ENCODE assay signal across 10 mouse cellular contexts in the genomic region with DNA sequence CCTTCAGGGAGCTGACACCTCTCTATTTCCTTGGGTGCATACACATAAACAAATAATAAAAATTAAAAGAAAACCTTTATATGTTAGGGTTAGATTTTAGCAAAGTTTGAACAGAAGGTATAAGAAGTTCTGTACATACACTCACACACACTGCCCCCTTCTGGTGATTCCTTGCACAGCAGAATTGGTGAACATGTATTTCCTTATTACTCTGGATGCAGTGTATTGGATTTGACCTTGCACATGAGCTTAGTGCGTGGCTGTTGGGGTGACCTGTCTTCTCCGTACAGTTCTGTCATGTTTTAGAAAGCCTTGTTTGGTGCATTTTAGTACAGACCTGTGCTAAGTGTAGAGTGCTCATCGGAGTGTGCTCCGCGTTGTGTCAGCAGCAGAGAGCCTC. TPM values are rescaled to one million over a fixed set of nuclear protein-coding genes. Genes with fewer than 3 reads are reported as not detected.
A peak's percentile ranks its signal among the peaks of the same experiment; 100 is the strongest.
DNase-seq lines count a peak whose midpoint lies in the region; ATAC-seq and TF ChIP-seq lines count a peak whose summit lies in the region.
"Had no signal": no experiment of that assay in that cellular context is flagged by ENCODE, and none has a peak within 500 bp of the region (broad histone marks: within the 10 kb centered on the region; RNA-seq: fewer than 3 reads in every experiment).

No protein-coding gene starts in this region.

- no peaks in the 10 kb centered on the region for H3K27me3 ChIP-seq in kidney, embryonic 15.5 days
- no peaks in the 10 kb centered on the region for H3K27me3 ChIP-seq in ES-Bruce4 (ENCODE audit: control insufficient read depth, insufficient read depth, low read length, poor library complexity, severe bottlenecking)
- H3K27me3 ChIP-seq in forebrain, embryonic 15.5 days, result no peaks in the 10 kb centered on the region
- no peaks in the 10 kb centered on the region for H3K27me3 ChIP-seq in intestine, postnatal 0 days (replicated peaks; ENCODE audit: control insufficient read depth, insufficient read depth, low read length)
- H3K27me3 ChIP-seq: embryonic facial prominence, embryonic 12.5 days; liver, embryonic 15.5 days had no signal

- 0 out of 2 replicates have a peak, but pooled peaks cover 3% of the 10 kb centered on the region for H3K4me1 ChIP-seq in kidney, embryonic 15.5 days
- H3K4me1 ChIP-seq in ES-Bruce4 (ENCODE audit: control insufficient read depth, insufficient read depth, low read length), result no peaks in the 10 kb centered on the region
- peaks cover 22% of the 10 kb centered on the region for H3K4me1 ChIP-seq in forebrain, embryonic 15.5 days
- H3K4me1 ChIP-seq in intestine, postnatal 0 days (replicated peaks; ENCODE audit: control insufficient read depth, insufficient read depth, low read length), result no peaks in the 10 kb centered on the region; the same call in 1 of the 2 replicates
- H3K4me1 ChIP-seq: liver, embryonic 15.5 days had no signal

- 0 out of 2 replicates have a peak, but pooled peaks cover 8% of the 10 kb centered on the region for H3K36me3 ChIP-seq in kidney, embryonic 15.5 days
- H3K36me3 ChIP-seq in ES-Bruce4 (ENCODE audit: control insufficient read depth, insufficient read depth, low read length, poor library complexity, severe bottlenecking), result no peaks in the 10 kb centered on the region
- no peaks in the 10 kb centered on the region for H3K36me3 ChIP-seq in forebrain, embryonic 15.5 days
- peaks cover 5% of the 10 kb centered on the region; the same call in 1 of the 2 replicates for H3K36me3 ChIP-seq in intestine, postnatal 0 days (ENCODE audit: control insufficient read depth, insufficient read depth)
- H3K36me3 ChIP-seq: embryonic facial prominence, embryonic 12.5 days; liver, embryonic 15.5 days had no signal

- TF ChIP-seq CTCF in ES-Bruce4 (IDR thresholded peaks at IDR 0.05; ENCODE audit: low read depth, low read length), result peak; percentile 7
- TF ChIP-seq CTCF in intestine, postnatal 0 days (IDR thresholded peaks at IDR 0.05; ENCODE audit: low read depth), result peak; percentile 86

- H3K27ac ChIP-seq in kidney, embryonic 15.5 days, result no peak overlapping the region
- H3K27ac ChIP-seq in ES-Bruce4 (ENCODE audit: insufficient read depth, low read length), result no peak overlapping the region
- H3K27ac ChIP-seq in forebrain, embryonic 15.5 days (replicated peaks), result no peak overlapping the region
- no peak overlapping the region for H3K27ac ChIP-seq in intestine, postnatal 0 days (ENCODE audit: low read depth, low read length)
- H3K27ac ChIP-seq: embryonic facial prominence, embryonic 12.5 days; liver, embryonic 15.5 days had no signal

- H3K9me3 ChIP-seq in kidney, embryonic 15.5 days (replicated peaks), result no peaks in the 10 kb centered on the region
- H3K9me3 ChIP-seq in ES-Bruce4 (replicated peaks; ENCODE audit: control insufficient read depth, insufficient read depth, low read length, poor library complexity, severe bottlenecking), result no peaks in the 10 kb centered on the region
- H3K9me3 ChIP-seq in forebrain, embryonic 15.5 days, result no peaks in the 10 kb centered on the region
- H3K9me3 ChIP-seq in intestine, postnatal 0 days (ENCODE audit: control insufficient read depth), result no peaks in the 10 kb centered on the region
- H3K9me3 ChIP-seq: embryonic facial prominence, embryonic 12.5 days; liver, embryonic 15.5 days had no signal

- H3K4me3 ChIP-seq in kidney, embryonic 15.5 days (replicated peaks), result no peak overlapping the region
- no peak overlapping the region for H3K4me3 ChIP-seq in ES-Bruce4 (ENCODE audit: low read depth, low read length)
- no peak overlapping the region for H3K4me3 ChIP-seq in forebrain, embryonic 15.5 days
- no peak overlapping the region for H3K4me3 ChIP-seq in intestine, postnatal 0 days (ENCODE audit: low read depth, low read length)
- H3K4me3 ChIP-seq: embryonic facial prominence, embryonic 12.5 days; liver, embryonic 15.5 days had no signal

- H3K4me2 ChIP-seq in kidney, embryonic 15.5 days, result no peak overlapping the region
- no peak overlapping the region for H3K4me2 ChIP-seq in forebrain, embryonic 15.5 days (replicated peaks)
- no peak overlapping the region for H3K4me2 ChIP-seq in intestine, postnatal 0 days (replicated peaks; ENCODE audit: low read depth)
- H3K4me2 ChIP-seq: embryonic facial prominence, embryonic 12.5 days; liver, embryonic 15.5 days had no signal

- TF ChIP-seq POLR2A in ES-Bruce4 (IDR thresholded peaks at IDR 0.05; ENCODE audit: insufficient read depth, low read length), result no peak

- ATAC-seq in kidney, embryonic 15.5 days (replicated peaks; ENCODE audit: low FRiP score), result no peak
- ATAC-seq in forebrain, embryonic 15.5 days (replicated peaks), result 0 out of 2 replicates have a peak, but pooled peaks have one; percentile 36
- peak; percentile 69 for ATAC-seq in intestine, postnatal 0 days

- no peak overlapping the region for H3K9ac ChIP-seq in kidney, embryonic 15.5 days
- H3K9ac ChIP-seq in ES-Bruce4 (ENCODE audit: low read depth, poor library complexity, severe bottlenecking), result no peak overlapping the region
- H3K9ac ChIP-seq in forebrain, embryonic 15.5 days (replicated peaks), result no peak overlapping the region
- H3K9ac ChIP-seq in intestine, postnatal 0 days (ENCODE audit: low read depth, low read length), result no peak overlapping the region
- H3K9ac ChIP-seq: embryonic facial prominence, embryonic 12.5 days; liver, embryonic 15.5 days had no signal

- no peak for TF ChIP-seq EP300 in ES-Bruce4 (IDR thresholded peaks at IDR 0.05; ENCODE audit: insufficient read depth, low read depth, low read length)

- DNase-seq in kidney, adult 18-20 months, result peak; percentile 57
- DNase-seq in c-Kit-positive CD71-negative TER-119-negative erythroid progenitor cells, embryonic 14.5 days (ENCODE audit: low read depth), result peak; percentile 62
- DNase-seq in lung, postnatal 14 days, result peak; percentile 69
- DNase-seq in spleen, postnatal 4 days (ENCODE audit: low spot score in 2 of 2), result peak; percentile 28 to 70

- WGBS in kidney, embryonic 15.5 days, result 90% methylated on average over 5 of the region's 5 CpGs
- WGBS in forebrain, embryonic 15.5 days, result 89% methylated on average over 5 of the region's 5 CpGs
- 73% methylated on average over 5 of the region's 5 CpGs for WGBS in intestine, postnatal 0 days

RNA-seq across cellular contexts. Expression of a gene that starts 19.5 kb away (rescaled TPM):
- polyA plus RNA-seq in kidney, embryonic 15.5 days (2015; fragmentation: Nextera tagmentation; extraction: Ambion mirVana), result 48.4 and 50.1 TPM in 2 replicates
- polyA plus RNA-seq in ES-Bruce4 (2011; ENCODE audit: insufficient read depth, insufficient read length, low read depth, missing spikeins), result 65.7 and 80.3 TPM in 2 replicates
- 31.6 and 32.7 TPM in 2 replicates for polyA plus RNA-seq in forebrain, embryonic 15.5 days (2015; fragmentation: Nextera tagmentation; extraction: Ambion mirVana)
- polyA plus RNA-seq in intestine, postnatal 0 days (2015; fragmentation: Nextera tagmentation; extraction: Ambion mirVana), result 17.9 and 18.0 TPM in 2 replicates
